Mouse (Mus musculus) ovary, postnatal 36 days (tissue): ENCODE measurements around the gene Ints14.
"Not testable (repeated sequence)": the region's sequence is repeated elsewhere in the genome, so short reads cannot be mapped to it uniquely, and the experiment has no call there.

Source experiments
- DNase-seq: peaks from one replicate; pipeline ENCODE4 v3.0.0; 2022; ENCODE audit warnings: low spot score, mixed read lengths

The Ints14 gene

DNA sequence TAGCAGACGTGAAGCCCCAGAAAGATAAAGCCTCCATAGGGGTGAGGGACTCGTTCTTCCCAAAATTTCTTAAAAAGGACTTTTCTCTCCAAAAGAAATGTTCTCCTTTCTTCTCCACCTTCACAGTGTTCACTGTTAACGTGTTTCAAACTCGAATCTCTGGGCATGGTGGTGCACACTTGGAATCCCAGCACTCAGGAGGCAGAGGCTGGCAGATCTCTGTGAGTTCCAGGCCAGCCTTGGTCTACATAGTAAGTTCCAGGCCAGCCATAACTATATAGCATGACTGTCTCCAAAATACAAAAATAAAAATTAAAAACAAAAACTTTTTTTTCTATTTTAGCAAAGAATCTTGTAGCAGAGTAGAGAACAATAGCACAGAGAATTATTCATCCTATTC is 59.4 kb downstream of the Ints14 start:
- no peak for DNase-seq

GRCm38 (mm10) chr9:65020991-65021886 is 60.5 kb downstream of the Ints14 start, which contains the start of gene Hacd3:
Gene Hacd3 (minus strand): TSS chr9:65021693.
- peak; percentile 88 for DNase-seq

DNA sequence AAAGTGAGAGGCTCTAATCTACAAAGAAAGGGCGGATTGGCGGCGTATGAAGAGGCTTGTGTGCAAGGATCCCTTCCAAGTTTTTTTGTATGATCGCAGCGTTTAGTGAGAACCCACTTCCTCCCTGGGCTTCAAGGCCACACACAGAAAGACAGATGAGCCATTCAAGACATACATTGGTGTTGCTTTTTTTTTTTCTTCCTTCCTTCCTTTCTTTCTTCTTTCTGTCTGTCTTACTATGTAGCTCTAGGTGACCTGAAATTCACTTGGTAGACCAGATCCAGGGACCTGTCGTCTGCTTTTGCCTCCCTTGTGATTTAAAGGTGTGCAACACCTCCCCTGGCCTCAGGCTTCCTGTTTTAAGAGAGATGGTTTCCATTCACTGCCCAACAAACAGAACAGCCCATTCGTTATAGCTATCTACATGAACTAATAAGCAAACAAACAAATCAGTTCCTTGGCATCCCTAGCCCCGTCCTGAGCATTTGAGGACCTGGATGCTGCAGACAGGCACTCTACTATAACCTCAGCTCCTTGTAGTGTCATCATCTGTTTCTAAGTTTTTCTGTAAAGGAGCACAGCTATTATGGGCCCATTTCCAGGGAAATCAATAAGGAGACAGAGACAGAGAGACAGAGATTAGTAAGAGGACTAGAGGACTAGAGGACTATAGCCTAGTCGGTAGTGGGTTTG is 61.3 kb downstream of the Ints14 start:
- no peak for DNase-seq

- DNase-seq: peak; percentile 26
These were observed 62.0 kb downstream of the Ints14 start for GRCm38 (mm10) chr9:65022580-65023135.

DNA sequence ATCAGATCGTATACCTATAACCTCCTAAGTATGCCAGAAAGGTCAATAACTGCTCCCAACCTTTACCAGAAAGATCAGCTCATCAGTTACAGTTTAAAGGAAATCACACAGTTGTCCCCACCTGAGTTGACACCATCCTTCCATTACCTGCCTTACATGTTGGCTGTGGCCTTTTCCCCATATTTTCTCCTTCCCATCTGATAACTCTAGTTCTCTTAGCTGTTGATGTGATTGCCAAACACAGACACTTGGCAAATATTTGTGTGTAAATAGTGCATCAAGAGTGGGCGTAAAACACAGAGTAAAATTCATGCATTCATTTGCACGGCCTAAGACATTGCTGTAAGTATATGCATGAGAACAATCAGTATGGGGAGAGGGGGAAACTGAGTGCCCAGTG is 62.7 kb downstream of the Ints14 start:
- no peak for DNase-seq

GRCm38 (mm10) chr9:65027241-65027640 is 66.5 kb downstream of the Ints14 start:
- DNase-seq: no peak

DNA sequence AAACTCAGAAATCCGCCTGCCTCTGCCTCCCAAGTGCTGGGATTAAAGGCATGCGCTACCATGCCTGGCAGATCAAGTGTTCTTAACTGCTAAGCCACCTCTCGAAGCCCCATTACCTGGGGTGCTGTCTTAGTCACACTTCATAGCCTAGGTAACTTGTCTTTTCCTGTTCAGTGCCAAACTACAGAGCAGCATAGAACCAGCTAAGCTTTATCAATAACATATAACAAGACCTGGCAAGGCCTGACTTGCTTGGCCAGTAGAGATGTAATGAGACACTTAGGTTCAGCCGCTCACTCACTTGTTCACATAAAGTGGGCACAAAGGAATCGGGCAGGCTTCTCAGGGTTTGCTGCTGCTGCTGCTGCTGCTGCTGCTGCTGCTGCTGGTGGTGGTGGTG is 67.6 kb downstream of the Ints14 start:
- no peak for DNase-seq

- DNase-seq: not testable (repeated sequence)
These were observed 70.7 kb downstream of the Ints14 start for GRCm38 (mm10) chr9:65031355-65031754.

GRCm38 (mm10) chr9:65031894-65032268 is 71.2 kb downstream of the Ints14 start:
- no peak for DNase-seq

- DNase-seq: peak; percentile 92
These were observed 71.8 kb downstream of the Ints14 start, which contains the start of gene Dpp8 for GRCm38 (mm10) chr9:65032269-65033108. Gene Dpp8 (plus strand): TSS chr9:65032414.

DNA sequence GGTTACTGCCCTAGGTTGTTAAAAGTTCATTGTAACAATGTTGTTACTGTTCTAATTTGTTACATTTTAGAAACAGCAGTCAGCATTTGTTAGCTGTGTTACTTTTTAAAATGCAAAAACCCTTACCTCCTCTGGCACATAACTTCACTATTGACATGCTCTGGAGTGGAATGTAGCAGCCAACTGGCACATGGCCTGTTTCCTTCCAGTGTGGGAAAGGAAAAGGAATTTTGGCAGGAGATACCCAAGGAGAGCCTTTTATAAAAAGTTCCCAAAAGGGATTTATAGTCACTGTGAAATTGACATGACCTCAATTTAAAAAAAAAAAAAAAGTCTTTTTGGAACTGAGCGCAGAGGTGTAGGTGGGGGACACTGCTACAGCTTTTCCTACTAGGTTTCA is 75.8 kb downstream of the Ints14 start:
- DNase-seq: no peak
